Mouse (Mus musculus) layer of hippocampus, adult 9-10 months (tissue): ENCODE results near the gene Gm1673.
"Not testable (repeated sequence)": the region's sequence is repeated elsewhere in the genome, so short reads cannot be mapped to it uniquely, and the experiment has no call there.

Source experiments
- DNase-seq: peaks from one replicate; pipeline ENCODE4 v3.0.0; 2022; ENCODE audit warnings: low spot score

The Gm1673 gene

DNA sequence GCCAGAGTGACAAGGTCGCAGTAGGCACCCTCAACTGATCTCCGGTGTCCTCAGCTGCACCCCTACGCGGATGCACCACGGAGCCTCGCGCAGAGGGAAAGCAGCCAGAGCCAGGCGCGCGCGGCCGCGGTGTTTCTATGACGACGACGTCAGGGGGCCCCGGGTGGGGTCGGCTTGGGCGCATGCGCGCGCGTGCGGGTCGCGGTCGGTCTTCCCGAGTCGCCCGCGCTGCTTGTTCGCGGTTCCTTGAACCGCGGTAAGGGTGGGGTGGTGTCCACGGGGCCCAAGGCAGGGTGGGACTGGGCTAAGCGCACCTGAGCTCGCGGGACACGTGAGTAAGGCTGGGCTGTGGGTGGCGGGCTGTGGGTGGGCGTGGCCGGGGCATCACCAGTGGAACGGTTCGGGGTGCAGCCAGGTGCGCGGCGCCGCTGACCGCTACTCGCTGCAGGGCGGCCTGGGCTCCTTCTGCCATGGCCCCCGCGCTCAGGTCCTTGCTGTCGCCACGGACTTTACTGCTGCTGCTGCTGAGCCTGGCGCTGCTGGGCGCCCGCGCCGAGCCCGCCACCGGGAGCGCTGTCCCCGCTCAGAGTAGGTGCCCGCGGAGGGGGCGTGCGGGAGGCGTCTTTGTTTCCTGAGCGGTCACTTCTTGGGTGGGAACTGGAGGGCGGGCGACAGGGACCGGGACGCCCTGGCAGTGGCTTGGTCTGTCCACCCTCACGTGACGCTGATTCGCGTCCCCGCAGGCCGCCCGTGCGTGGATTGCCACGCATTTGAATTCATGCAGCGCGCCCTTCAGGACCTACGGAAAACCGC is at the start of gene Gm1673:
Gm1673 (plus strand) TSS at position 125 of the 813 bp plus-strand sequence.
- DNase-seq: no peak

GRCm38 (mm10) chr5:33934081-33934480 is 49.2 kb upstream of the Gm1673 start:
- no peak for DNase-seq

GRCm38 (mm10) chr5:33934877-33935276 is 48.4 kb upstream of the Gm1673 start:
- DNase-seq: no peak

GRCm38 (mm10) chr5:33935700-33936111 is 47.5 kb upstream of the Gm1673 start:
- no peak for DNase-seq

DNA sequence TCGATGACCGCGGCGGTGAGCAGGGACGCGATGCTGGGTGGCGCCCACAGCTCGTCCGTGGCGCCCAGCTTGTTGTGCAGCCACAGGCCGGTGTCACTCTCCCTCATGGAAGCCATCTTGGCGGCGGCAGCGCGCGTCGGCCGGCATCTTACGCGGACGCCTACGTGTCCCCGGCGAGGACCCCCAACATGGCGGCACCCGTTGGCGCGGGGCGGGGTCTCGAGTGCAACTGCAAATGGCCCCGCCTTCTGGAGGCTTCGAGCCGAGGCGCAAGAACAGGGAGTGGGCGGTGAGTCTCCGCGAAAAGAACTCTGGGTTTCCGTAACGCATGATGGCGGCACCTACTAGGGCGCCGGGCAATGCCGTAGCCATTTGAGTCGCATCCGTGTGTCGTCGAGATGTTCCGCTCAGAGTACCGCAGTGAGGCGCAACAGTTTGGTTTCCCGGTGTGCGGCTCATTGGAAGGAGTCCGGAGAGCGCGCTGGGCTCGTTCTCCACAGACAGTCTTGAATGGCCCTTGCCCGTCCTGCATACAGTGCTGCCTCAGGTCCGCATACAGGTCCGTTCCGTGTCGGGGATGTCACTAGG is 47.0 kb upstream of the Gm1673 start, which contains the start of gene Nelfa:
Nelfa (minus strand) TSS at position 294 of the 588 bp plus-strand sequence.
- peak; percentile 98 for DNase-seq

DNA sequence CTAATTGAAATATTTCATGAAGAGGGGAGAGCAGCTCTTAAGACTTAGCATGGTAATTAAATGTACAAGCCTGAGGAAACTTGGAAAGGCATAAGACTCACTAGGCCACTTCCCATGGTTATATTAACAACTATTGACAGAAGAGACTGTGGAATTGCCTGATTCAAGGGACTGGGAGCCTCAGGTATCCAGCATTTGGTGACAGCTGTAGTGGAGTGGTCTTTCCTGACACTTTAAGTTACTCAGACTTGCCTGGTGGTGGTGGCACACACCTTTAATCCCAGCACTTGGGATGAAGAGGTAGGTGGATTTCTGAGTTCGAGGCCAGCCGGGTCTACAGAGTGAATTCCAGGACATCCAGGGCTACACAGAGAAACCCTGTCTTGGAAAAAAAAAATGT is 46.0 kb upstream of the Gm1673 start:
- DNase-seq: no peak

- DNase-seq: no peak
Observed at GRCm38 (mm10) chr5:33938448-33938847, 44.8 kb upstream of the Gm1673 start.

DNA sequence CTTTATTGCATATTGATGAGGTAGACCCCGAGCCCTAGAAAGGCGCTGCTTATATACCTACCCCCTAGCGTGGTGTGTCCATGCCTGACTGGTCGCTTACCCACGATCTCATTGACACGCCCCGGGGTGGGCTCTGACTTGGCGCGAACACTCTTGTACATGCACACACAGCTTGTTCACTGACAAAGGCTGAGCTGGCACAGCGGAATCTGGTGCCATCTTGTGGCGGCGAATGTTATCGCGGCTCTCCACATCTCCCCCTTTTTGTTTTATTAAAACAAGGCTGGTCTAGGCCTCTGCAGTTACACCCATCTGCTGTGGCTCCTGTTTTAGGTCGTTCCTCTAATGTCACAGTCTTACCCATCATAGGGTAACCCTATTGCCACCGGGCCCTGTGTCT is 36.2 kb upstream of the Gm1673 start:
- DNase-seq: not testable (repeated sequence)

GRCm38 (mm10) chr5:33948314-33948713 is 34.9 kb upstream of the Gm1673 start:
- no peak for DNase-seq

- no peak for DNase-seq
Observed at GRCm38 (mm10) chr5:33953471-33954185, 29.6 kb upstream of the Gm1673 start.

GRCm38 (mm10) chr5:33954354-33954753 is 28.9 kb upstream of the Gm1673 start:
- peak; percentile 69 for DNase-seq

GRCm38 (mm10) chr5:33955868-33956267 is 27.4 kb upstream of the Gm1673 start:
- no peak for DNase-seq

DNA sequence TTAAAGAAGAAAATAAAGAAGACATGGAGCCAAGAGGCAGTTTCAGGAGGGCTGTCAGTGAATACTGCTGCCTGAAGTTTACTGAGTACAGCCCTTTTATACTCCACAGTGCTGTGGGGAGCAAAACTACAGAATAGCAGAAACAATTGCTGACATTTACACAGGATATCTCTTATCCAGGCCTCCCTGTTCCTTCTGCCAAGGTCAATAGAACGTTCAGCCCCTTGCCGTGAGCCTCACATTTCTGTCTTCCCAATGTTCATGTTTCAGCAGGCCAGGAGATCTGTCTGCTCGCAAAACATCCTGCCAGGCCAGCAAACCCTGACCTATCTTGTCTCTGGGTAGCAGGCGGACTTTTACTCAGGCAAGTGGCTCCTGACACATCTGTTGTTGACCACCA is 23.9 kb upstream of the Gm1673 start:
- DNase-seq: no peak

DNA sequence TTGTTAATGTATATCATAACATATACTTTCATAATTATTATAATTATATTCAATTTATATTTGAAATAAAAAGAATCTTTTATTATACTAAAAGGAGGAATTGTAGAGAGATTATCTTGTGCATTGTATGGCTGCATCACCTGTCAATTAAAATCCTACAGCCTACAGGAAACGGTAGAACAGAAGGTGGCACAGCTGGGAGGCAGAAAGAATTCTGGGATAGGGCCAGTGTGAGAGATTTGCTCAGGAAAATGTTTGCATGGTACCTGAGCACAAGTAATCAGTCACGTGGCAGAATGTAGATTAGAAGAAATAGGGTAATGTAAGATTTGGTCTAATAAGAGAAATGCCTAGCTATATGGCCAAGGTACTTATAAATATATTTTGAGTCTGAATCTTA is 8.5 kb upstream of the Gm1673 start:
- DNase-seq: no peak

DNA sequence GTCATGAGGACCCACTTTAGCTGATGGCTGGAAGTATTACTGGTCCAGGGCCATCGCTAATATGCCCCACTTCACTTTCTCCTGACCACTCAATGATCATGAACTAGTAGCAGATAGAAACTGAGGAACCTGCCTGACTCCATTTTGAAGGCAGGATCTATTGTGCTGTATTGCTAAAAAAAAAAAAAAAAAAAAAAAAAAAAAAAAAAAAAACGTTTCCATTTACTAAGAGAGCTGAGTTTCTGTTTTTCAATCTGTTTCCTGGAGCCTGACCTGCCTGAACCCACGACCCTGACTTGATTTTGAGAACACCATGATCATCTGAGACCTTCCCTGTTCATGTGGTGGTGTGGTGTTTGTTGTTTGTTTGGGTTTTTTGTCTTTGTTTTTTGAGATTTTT is 7.0 kb upstream of the Gm1673 start:
- no peak for DNase-seq

DNA sequence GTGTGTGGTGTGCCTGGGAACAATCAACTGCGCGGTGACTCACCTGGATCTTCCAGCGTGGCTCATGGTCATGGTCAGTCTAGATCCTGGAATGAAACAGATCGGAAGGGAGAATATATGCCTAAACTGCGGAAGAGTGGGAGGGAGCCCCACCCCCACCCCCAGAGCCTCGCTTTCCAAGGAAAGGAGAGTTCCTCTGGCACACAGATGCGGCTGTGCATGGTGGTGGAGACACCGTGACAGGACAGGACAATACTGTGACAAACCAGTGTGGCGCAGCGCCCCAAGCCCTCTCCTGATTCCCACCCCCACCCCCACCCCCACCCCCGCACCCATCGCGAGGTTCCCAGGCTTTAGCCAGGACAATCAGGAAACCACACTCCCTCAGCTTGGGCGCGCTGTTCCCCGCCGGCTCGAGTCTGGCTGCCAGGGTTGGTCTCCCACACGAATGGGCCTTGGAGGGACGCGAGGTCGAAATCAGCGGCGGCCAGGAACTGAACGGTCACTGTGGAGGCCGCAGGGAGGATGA is 438 bp upstream of the Gm1673 start:
- DNase-seq: no peak

GRCm38 (mm10) chr5:33994671-33995625 is 11.7 kb downstream of the Gm1673 start:
- no peak for DNase-seq

DNA sequence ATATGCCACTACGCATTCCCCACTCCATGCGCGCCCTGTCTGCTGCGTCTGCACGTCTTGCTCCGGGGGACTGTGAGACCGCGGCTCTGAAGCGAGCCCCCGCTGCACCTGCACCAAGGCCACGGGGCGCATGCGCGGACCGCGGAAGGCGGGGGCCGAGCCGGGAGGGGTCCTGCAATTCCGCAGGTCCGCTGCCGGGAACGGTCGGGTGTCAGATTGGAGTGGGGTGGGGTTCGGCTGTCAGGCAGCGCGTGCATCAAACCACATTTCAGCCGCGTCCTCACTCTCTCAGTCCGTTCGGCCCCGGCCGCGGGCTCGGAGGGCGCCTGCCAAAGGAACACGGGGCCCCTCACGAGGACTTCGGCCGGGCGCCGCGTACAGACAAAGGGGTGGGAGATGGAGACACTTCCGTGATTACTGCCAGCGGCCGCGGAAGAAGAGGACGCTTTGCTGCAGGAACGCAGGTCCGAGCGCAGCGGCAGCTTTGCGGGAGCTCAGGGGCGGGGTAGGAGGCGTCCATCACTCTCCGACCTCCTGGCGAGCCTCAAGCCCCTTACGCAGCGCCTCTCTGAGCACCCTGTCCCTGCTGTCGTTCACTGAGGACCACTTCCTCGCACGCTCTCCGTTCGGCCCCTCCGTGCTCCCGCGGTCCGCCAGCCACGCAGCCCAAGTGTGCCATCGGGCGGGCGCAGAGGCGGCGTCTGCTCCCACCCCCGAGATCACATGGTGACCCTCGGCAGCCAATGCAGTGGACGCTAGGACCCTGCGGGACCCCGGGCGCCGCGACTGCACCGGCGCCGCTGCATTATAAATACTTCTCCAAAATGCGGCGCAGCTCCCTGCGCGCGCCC is 12.8 kb downstream of the Gm1673 start, which contains the start of gene Nat8l:
Nat8l (plus strand) TSS at position 142 of the 851 bp plus-strand sequence.
- no peak for DNase-seq

DNA sequence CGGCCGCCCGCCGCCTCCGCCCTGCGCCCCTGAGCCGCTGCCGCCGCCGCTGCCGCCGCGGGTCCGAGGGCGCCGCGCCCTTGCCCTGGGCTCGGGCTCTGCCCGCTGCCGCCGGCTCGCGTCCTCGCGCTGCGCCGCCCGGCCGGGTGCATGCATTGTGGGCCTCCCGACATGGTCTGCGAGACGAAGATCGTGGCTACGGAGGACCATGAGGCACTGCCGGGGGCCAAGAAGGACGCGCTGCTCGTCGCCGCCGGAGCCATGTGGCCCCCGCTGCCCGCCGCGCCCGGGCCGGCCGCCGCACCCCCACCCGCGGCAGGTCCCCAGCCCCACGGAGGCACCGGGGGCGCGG is 13.4 kb downstream of the Gm1673 start:
- DNase-seq: no peak

DNA sequence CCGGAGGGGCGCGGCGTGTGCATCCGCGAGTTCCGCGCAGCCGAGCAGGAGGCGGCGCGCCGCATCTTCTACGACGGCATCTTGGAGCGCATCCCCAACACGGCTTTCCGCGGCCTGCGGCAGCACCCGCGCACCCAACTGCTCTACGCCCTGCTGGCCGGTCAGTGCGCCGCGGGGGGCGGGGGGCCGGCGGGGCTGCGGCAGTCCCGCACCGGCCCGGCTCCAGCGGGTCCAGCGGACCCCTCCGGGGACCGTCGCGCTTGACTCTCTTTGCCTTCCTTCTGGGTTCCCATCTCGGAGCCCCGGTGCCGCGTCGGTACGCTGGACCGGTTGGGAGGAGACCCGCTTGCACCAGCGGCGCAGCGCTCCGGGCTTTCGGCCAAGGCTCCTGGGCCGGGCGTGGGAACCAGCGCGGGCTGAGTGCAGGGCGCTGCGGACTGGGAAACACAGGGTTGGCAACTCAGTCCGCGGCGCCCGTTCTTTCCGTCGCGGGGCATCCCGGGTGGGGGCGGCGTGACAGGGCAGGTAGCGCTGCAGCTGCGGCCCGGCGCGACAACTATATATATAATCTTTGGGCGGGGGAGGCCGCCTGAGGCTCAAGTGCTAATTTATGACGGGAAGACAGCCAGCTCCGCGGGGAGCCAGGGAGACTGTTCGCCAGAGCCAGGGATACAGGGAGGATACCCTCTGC is 14.0 kb downstream of the Gm1673 start:
- DNase-seq: no peak
